Mouse (Mus musculus) midbrain, embryonic 10.5 days (tissue): ENCODE measurements around the gene 1700001P01Rik. TPM values are rescaled to one million over a fixed set of nuclear protein-coding genes. Genes with fewer than 3 reads are reported as not detected.

Experiments used
- DNase-seq: peaks from one replicate; pipeline ENCODE4 v3.0.0-alpha.2; 2017; ENCODE audit warnings: low spot score
- H3K27ac ChIP-seq: fragments of 300-500 bp; sonication (generic); replicated peaks from 2 replicates; pipeline ENCODE4 v1.5.1; 2016; ENCODE audit warnings: mild to moderate bottlenecking
- H3K27me3 ChIP-seq: fragments of 300-500 bp; sonication (generic); 2 replicates; pipeline ENCODE4 v1.6.1; 2016; ENCODE audit warnings: low read depth, mild to moderate bottlenecking; ENCODE audit not compliant: poor library complexity, severe bottlenecking
- H3K36me3 ChIP-seq: fragments of 300-500 bp; sonication (generic); 2 replicates; pipeline ENCODE4 v1.6.1; 2016; ENCODE audit warnings: mild to moderate bottlenecking, moderate library complexity
- H3K4me1 ChIP-seq: fragments of 300-500 bp; sonication (generic); 2 replicates; pipeline ENCODE4 v1.6.1; 2016
- H3K4me3 ChIP-seq: fragments of 300-500 bp; sonication (generic); 2 replicates; pipeline ENCODE4 v1.5.1; 2016; ENCODE audit warnings: mild to moderate bottlenecking, moderate library complexity
- H3K9me3 ChIP-seq: fragments of 300-500 bp; sonication (generic); replicated peaks from 2 replicates; pipeline ENCODE4 v1.6.1; 2016; ENCODE audit warnings: mild to moderate bottlenecking
- WGBS: fragments of 180-500 bp; shearing (Covaris S2); methylation state at CpG from one replicate; pipeline ENCODE4 v1.1.7; 2016; 5-methylcytosine and 5-hydroxymethylcytosine counted together
- polyA plus RNA-seq: library from polyadenylated mRNA; unstranded; fragments of >200 nt; fragmentation: Nextera tagmentation; extraction: Ambion mirVana; gene quantifications from 2 replicates; pipeline ENCODE4 v1.2.1, GENCODE M21; 2016

The 1700001P01Rik gene
- polyA plus RNA-seq, 1 experiment from 2014 or later: 0.20 TPM

- Histone ChIP-seq H3K27me3 (0 out of 2 replicates have a peak, but pooled peaks cover 6% of the 10 kb centered on the region), H3K27ac (peak overlapping the region; percentile 90), H3K36me3 (peaks cover 46% of the 10 kb centered on the region), H3K4me3 (no peak overlapping the region), H3K9me3 (no peaks in the 10 kb centered on the region), H3K4me1 (peaks cover 95% of the 10 kb centered on the region)
- no peak for DNase-seq
- WGBS: 55% methylated on average over 9 of the region's 9 CpGs
These were observed 41.2 kb upstream of the 1700001P01Rik start for GRCm38 (mm10) chr11:97816916-97817315.

- peaks cover 98% of the 10 kb centered on the region for H3K4me1 ChIP-seq
- 0 out of 2 replicates have a peak, but pooled peaks cover 6% of the 10 kb centered on the region for H3K27me3 ChIP-seq
- no peak overlapping the region for H3K4me3 ChIP-seq
- H3K36me3 ChIP-seq: peaks cover 40% of the 10 kb centered on the region
- 50% methylated on average over 5 of the region's 5 CpGs for WGBS
- no peaks in the 10 kb centered on the region for H3K9me3 ChIP-seq
- peak overlapping the region; percentile 14 for H3K27ac ChIP-seq
- no peak for DNase-seq
These were observed 40.5 kb upstream of the 1700001P01Rik start for GRCm38 (mm10) chr11:97816176-97816575.

GRCm38 (mm10) chr11:97815736-97816135 is 40.0 kb upstream of the 1700001P01Rik start:
- H3K4me3 ChIP-seq: no peak overlapping the region
- H3K9me3 ChIP-seq: no peaks in the 10 kb centered on the region
- H3K27me3 ChIP-seq: 0 out of 2 replicates have a peak, but pooled peaks cover 6% of the 10 kb centered on the region
- peak overlapping the region; percentile 14 for H3K27ac ChIP-seq
- peaks cover 36% of the 10 kb centered on the region for H3K36me3 ChIP-seq
- DNase-seq: no peak
- peaks cover 98% of the 10 kb centered on the region for H3K4me1 ChIP-seq
- WGBS: 78% methylated on average over 11 of the region's 11 CpGs

- DNase-seq: no peak
- H3K4me3 ChIP-seq: 0 out of 2 replicates have a peak overlapping the region, but pooled peaks have one; percentile 9
- H3K36me3 ChIP-seq: peaks cover 40% of the 10 kb centered on the region
- 0 out of 2 replicates have a peak, but pooled peaks cover 6% of the 10 kb centered on the region for H3K27me3 ChIP-seq
- H3K27ac ChIP-seq: peak overlapping the region; percentile 90
- peaks cover 99% of the 10 kb centered on the region for H3K4me1 ChIP-seq
- WGBS: 80% methylated on average over 17 of the region's 17 CpGs
- no peaks in the 10 kb centered on the region for H3K9me3 ChIP-seq
These were observed 38.2 kb upstream of the 1700001P01Rik start for GRCm38 (mm10) chr11:97813746-97814515.

- H3K36me3 ChIP-seq: peaks cover 49% of the 10 kb centered on the region
- peaks cover 99% of the 10 kb centered on the region for H3K4me1 ChIP-seq
- WGBS: 50% methylated on average over 7 of the region's 7 CpGs
- H3K9me3 ChIP-seq: no peaks in the 10 kb centered on the region
- no peak for DNase-seq
- peak overlapping the region; percentile 90 for H3K27ac ChIP-seq
- H3K27me3 ChIP-seq: 0 out of 2 replicates have a peak, but pooled peaks cover 6% of the 10 kb centered on the region
- H3K4me3 ChIP-seq: peak overlapping the region; percentile 42
These were observed 37.4 kb upstream of the 1700001P01Rik start for GRCm38 (mm10) chr11:97813085-97813484.

GRCm38 (mm10) chr11:97812491-97812921 is 36.8 kb upstream of the 1700001P01Rik start:
- peaks cover 55% of the 10 kb centered on the region for H3K36me3 ChIP-seq
- 0 out of 2 replicates have a peak, but pooled peaks cover 6% of the 10 kb centered on the region for H3K27me3 ChIP-seq
- H3K9me3 ChIP-seq: no peaks in the 10 kb centered on the region
- peak overlapping the region; percentile 42 for H3K4me3 ChIP-seq
- WGBS: 27% methylated on average over 3 of the region's 3 CpGs
- peak overlapping the region; percentile 90 for H3K27ac ChIP-seq
- DNase-seq: peak; percentile 76
- peaks cover 99% of the 10 kb centered on the region for H3K4me1 ChIP-seq

GRCm38 (mm10) chr11:97811569-97812362 is 36.0 kb upstream of the 1700001P01Rik start:
- no peaks in the 10 kb centered on the region for H3K9me3 ChIP-seq
- 33% methylated on average over 12 of the region's 13 CpGs for WGBS
- DNase-seq: no peak
- H3K4me3 ChIP-seq: peak overlapping the region; percentile 42
- H3K4me1 ChIP-seq: peaks cover 98% of the 10 kb centered on the region
- H3K27me3 ChIP-seq: 0 out of 2 replicates have a peak, but pooled peaks cover 6% of the 10 kb centered on the region
- H3K27ac ChIP-seq: peak overlapping the region; percentile 90
- peaks cover 60% of the 10 kb centered on the region for H3K36me3 ChIP-seq

GRCm38 (mm10) chr11:97810970-97811369 is 35.3 kb upstream of the 1700001P01Rik start:
- H3K4me3 ChIP-seq: no peak overlapping the region
- peaks cover 52% of the 10 kb centered on the region for H3K36me3 ChIP-seq
- peaks cover 98% of the 10 kb centered on the region for H3K4me1 ChIP-seq
- H3K27ac ChIP-seq: peak overlapping the region; percentile 90
- no peaks in the 10 kb centered on the region for H3K9me3 ChIP-seq
- WGBS: 17% methylated on average over 3 of the region's 3 CpGs
- no peak for DNase-seq
- 0 out of 2 replicates have a peak, but pooled peaks cover 6% of the 10 kb centered on the region for H3K27me3 ChIP-seq

- no peak for DNase-seq
- Histone ChIP-seq H3K27me3 (0 out of 2 replicates have a peak, but pooled peaks cover under 1% of the 10 kb centered on the region), H3K4me1 (peaks cover 98% of the 10 kb centered on the region), H3K27ac (peak overlapping the region; percentile 42; the same call in 1 of the 2 replicates), H3K36me3 (peaks cover 46% of the 10 kb centered on the region), H3K9me3 (no peaks in the 10 kb centered on the region), H3K4me3 (no peak overlapping the region; the same call in 1 of the 2 replicates)
- WGBS: 75% methylated on average over 7 of the region's 7 CpGs
These were observed 34.6 kb upstream of the 1700001P01Rik start for GRCm38 (mm10) chr11:97810356-97810755.

GRCm38 (mm10) chr11:97809235-97810121 is 33.8 kb upstream of the 1700001P01Rik start:
- DNase-seq: no peak
- Histone ChIP-seq H3K9me3 (no peaks in the 10 kb centered on the region), H3K27me3 (no peaks in the 10 kb centered on the region), H3K36me3 (peaks cover 45% of the 10 kb centered on the region), H3K27ac (peak overlapping the region; percentile 77), H3K4me1 (peaks cover 98% of the 10 kb centered on the region), H3K4me3 (no peak overlapping the region)
- WGBS: 82% methylated on average over 7 of the region's 7 CpGs

GRCm38 (mm10) chr11:97808621-97809234 is 33.0 kb upstream of the 1700001P01Rik start:
- no peaks in the 10 kb centered on the region for H3K27me3 ChIP-seq
- no peak overlapping the region for H3K4me3 ChIP-seq
- H3K9me3 ChIP-seq: no peaks in the 10 kb centered on the region
- 45% methylated on average over 5 of the region's 5 CpGs for WGBS
- peaks cover 98% of the 10 kb centered on the region for H3K4me1 ChIP-seq
- H3K27ac ChIP-seq: peak overlapping the region; percentile 77
- no peak for DNase-seq
- peaks cover 39% of the 10 kb centered on the region for H3K36me3 ChIP-seq
